Mouse (Mus musculus) lung, adult 2 months (tissue): ENCODE results near the gene Mrgpre.

Experiments
- CTCF ChIP-seq: fragments of 200-500 bp; IDR thresholded peaks from 2 replicates; pipeline ENCODE4 v1.5.1; 2011; ENCODE audit warnings: mild to moderate bottlenecking, low read length, control low read depth; ENCODE audit not compliant: insufficient read depth
- POLR2A ChIP-seq: fragments of 200-500 bp; IDR thresholded peaks from 2 replicates; pipeline ENCODE4 v1.6.1; 2011; ENCODE audit warnings: low read depth, mild to moderate bottlenecking, control low read depth, low read length, borderline replicate concordance; ENCODE audit errors: extremely low read depth

DNA sequence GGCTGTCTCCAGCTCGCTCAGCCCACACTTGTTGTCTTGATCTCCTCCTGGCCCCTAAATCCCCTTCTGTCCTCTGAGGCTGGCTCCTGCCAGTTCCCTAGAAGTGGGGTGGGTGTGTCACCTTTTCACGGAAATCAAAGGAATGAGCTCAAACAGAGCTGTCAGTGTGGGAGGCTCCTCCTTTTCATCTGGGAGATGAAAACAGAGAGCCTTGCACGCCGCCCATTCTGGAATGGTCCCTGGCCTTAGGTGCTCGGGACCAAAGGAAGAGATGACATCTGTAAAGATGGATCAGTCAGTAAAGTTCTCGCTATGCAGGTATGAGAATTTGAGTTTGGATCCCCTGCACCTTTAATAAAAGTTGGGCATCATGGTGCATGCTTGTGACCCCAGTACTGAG, 17.4 kb downstream of the Mrgpre start, which contains the start of gene Mrgprg:
- TF ChIP-seq POLR2A = no peak
- TF ChIP-seq CTCF = no peak
